Mouse (Mus musculus) cerebral cortex, adult 2 months (tissue): Measurements from ENCODE around the gene Lnpep.

Experiments
- WGBS: fragments of 180-500 bp; shearing (Covaris S2); methylation state at CpG from one replicate; pipeline ENCODE4 v1.1.7; 2018; 5-methylcytosine and 5-hydroxymethylcytosine counted together

Gene Lnpep

DNA sequence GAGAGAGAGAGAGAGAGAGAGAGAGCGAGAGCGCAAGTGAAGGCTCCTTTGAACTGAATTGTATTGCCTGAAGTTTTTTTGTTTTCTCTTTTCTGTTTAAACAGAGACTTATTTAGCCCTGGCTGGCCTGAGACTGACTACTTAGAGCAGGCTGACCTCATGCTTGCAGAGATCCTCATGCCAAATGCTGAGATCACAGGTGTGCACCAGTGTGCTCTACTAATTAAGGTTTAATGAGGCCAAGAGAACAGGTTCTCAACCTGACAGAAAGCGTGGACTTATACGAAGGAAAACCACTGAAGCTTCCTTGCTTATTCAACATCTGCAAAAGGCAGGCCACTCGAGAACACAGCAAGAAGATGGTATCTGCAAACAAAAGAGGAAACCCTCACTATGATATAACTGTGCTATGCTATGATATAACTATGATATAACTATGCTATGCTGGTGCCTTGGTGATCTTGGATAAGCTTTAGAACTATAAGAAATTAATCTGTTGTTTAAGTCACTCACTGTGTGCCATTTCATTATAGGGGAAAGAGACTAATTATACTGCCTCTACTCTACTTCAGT lies 16.3 kb downstream of the Lnpep start:
- 45% methylated on average over 5 of the region's 5 CpGs for WGBS

DNA sequence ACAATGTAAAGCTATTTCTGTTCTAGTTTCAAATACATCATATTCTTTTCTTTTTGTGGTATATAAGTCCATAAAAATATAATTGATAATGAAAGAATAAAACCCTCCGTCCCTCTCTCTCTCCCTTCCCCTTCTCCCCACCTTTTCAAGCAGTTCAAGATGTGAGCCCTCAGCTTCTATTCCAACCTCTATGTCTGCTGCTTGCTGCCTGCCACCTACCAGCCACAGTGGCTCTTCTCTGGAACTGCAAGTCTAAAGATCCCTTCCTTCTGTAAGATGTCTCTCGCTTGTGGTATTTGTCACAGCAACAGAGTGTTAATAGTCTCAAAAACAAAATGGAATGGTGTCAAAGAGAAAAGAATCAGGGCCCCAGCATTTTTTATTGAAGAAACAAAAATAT lies 20.3 kb downstream of the Lnpep start:
- WGBS = 62% methylated on average over 2 of the region's 2 CpGs

DNA sequence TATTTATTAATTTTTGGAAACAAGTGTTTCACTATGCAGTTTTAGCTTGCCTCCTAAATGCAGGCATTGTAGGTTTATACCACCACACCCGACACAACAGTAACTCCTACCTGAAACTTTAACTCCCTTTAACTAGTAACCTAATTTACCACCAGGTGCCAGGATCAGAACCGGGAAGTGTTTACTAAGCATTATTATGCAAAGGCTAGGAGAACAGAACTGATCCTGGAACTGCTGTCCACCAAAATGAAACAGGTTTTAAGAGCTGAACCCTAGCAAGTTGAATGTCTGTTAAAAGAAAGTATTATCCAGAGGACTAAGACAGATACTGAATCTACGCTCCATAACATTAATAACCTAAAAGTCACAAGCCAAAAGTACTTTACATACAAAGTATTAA lies 21.2 kb downstream of the Lnpep start:
- WGBS = 86% methylated on average over 3 of the region's 3 CpGs

DNA sequence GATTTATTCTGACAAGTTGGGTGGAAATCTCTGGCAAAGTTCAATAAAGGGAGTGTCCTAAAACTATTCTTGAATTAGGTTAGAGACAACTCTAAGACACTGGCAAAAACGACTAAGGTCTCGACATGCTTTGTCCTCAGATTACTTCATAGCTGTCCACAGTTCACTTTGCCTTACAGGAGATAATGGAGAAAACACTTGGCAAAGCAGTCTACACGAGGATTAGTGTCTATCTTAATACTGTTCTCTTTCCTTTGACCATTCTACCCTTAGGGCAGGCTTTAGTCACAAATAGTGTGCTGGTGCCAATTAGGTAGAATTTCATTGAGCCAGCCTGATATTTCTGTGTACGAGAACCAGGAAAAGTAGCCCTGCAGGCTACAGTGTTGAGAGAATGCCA lies 22.5 kb downstream of the Lnpep start:
- WGBS = 47% methylated on average over 4 of the region's 4 CpGs

DNA sequence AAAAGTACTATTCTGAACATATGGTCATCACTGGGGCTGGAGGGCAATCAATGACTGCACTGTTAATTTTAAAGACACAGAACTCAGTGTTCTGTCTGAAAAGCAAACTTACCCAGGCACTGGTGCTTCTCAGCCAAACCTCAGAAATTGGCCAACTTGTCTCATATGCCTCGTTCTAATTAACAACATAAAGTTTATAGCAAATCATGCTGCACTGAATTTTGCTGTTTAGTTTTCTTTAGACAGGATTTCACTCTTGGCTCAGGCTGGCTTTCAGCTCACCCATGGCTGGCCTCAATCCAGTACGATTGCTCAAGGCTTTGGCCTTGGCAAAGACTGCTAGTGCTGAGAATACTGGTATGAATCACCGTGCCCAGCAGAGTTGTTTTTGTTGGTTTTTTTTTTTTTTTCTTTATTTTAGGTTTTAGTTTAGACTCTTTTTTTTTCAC lies 24.0 kb downstream of the Lnpep start:
- WGBS = 10% methylated on average over 3 of the region's 3 CpGs

DNA sequence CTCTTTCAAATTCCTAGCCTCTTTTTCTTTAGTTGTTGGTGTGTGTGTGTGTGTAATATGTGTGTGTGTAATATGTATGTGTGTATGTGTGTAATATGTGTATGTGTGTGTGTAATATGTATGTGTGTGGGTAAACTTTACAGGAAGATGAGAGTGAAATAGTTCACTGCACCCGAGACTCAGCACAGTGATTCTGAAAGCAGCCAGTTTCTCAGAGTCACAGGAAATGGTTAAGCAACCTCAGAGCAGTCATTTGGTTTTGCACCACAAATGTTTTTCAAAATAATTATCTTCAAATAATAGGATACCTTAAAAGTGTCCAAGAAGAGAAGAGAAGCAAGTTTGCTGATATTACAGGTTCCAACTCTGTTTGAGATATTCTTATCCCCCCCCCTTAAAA lies 24.8 kb downstream of the Lnpep start:
- WGBS = 61% methylated on average over 1 of the region's 1 CpGs

DNA sequence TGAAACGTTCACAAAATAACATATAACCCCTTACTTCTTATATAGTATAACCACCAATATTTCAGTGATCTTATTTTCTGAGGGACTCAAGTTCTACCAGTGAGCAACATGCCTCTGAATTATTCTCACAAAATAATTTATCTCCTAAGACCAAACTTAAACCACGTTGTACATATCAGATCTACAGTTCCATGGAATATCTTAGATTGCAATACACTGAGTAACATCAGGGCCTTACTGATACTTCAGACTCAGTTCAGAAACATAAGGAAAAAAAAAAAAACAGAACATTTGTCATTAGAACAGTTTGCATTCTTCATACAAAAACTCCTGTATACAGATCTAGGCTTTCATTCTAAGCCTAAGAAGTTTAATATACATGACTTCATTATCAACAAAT lies 26.5 kb downstream of the Lnpep start:
- 92% methylated on average over 2 of the region's 2 CpGs for WGBS

DNA sequence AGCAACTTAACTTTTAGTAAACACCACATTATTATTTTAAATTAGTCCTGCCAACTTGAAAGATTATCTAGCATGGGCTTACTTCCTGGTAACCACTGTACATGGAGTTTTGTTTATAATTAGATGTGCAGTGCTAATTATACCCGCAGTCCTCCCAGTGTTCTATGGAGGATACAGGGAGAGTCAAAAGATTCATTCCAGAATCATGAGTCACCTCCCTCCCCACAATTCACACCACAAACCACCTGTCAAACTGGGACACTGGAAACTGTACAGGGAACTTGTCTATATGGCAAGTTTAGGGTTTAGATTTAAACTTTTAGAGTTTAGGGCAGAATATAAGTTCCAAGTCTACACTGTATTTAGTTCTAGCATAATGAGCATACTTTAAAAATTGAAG lies 31.9 kb downstream of the Lnpep start:
- 22% methylated on average over 1 of the region's 1 CpGs for WGBS

DNA sequence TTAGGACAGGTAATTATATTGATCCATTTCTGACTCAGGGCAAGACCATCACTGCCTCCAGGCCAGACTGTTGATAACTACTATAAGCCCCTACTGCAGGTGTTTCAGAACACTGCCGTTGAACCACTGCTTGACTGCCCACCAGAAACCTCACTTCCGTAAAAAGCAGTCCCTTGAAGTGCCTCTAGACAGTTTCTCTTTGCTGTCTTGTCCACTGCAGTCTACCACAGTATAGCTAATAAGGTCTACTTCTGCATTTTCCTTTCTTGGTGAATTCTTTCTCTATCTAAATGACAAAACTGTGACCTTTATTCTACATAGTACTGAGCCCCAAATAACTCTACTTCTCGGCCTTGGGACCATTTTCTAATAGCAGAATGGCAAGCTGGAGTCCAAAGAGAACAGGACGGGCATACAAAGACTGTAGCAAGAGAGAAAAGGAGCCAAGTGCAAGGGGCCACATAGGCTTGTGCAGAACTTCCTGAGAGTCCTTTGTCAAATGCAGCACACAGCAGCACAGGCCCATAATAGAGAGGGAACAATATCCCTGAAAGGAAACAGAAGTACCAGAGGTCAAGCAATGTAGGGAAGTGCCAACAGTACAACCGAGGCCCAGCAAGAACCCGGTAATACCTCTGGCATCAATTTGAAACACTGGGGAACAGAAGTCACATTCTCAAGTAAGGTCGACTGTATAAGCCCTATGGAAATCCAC lies 37.4 kb downstream of the Lnpep start:
- 62% methylated on average over 7 of the region's 7 CpGs for WGBS

DNA sequence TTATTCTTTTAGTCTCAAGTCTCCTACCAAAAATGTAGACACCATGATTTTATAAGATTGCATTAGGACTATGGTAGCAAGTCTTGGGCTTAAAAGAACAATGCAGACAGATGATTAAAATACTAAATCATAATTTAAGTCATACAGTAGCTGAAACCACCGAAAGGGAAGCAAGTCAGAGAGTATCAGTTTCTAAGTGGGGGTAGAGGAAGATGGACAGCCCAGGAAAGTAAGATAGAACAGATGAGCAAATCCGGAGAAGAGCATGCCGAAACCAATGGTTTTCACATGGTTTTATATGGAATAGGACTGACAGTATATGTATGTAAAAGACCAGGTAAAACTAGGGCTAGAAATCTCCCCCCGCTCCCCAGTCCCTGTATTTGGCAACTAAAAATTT lies 39.7 kb downstream of the Lnpep start:
- 89% methylated on average over 4 of the region's 4 CpGs for WGBS

DNA sequence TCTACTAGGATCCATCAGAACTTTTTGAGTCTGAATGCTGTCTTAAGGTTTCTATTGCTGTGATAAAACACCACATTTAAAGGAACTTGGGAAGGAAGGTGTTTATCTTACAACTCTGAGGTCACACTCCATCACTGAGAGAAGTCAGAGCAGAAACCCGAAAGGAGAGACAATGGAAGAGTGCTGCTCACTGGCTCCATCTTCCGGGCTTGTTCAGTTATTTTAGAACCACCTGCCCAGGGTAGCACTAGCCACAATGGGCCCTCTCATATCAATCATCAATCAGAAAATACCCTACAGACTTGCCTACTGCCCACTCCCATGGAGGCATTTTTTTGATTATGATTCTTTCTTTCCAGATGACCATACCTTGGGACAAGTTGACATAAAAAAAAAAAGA lies 41.0 kb downstream of the Lnpep start:
- 62% methylated on average over 2 of the region's 2 CpGs for WGBS

DNA sequence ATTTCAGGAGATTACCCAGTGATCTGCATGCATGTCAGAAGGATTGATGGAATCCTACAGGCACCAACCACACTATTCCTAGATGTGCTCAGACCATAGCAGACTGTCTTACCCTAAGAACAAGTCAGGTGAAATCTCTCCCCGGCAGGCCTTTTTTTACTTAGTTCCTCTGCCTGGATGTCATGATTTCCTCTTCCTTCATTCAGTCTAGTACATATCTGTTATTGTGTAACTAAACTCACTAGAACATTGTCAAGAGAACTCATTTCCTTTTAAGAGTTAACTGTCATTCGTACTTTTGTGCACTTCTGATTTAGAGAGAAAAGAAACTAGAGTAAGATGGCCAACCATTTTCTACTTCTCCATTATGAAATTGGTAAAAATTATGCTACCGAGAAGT lies 43.6 kb downstream of the Lnpep start:
- 80% methylated on average over 3 of the region's 3 CpGs for WGBS

DNA sequence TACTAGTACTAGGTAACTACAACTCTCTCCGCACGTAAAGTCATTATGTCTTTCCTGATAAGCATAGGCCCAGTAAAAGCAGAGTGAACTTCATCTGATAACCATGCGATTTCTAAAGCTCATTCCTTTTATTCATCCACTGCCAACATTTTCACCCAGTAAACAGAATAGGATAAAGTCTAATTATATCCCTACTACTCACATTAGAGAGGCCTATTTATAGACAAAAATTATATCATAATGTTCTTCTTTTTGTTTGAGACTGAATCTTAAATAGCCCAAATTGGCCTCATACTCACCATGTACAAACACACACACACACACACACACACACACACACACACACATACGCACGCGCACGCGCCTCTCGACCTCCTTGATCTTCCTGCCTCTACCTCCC lies 48.5 kb downstream of the Lnpep start:
- WGBS = 80% methylated on average over 9 of the region's 9 CpGs

DNA sequence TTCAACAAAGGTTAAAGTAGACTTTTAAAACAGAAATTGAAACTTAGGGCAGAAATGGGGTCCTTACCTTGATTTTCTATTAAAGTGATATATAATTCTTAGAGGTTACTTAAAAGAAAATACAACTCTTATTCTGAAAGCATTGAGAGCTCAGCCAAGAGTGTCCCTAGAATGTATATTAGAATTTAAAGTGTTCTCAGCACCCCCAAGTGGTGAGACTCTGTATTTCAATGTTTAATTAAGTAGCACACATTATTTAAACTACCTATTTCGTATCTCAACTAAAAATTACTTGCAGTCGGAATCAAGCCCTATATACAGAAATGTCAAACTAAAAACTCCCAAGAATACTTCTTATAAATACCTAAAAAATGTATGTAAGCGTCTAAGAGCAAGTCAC lies 57.8 kb downstream of the Lnpep start:
- 44% methylated on average over 3 of the region's 3 CpGs for WGBS

DNA sequence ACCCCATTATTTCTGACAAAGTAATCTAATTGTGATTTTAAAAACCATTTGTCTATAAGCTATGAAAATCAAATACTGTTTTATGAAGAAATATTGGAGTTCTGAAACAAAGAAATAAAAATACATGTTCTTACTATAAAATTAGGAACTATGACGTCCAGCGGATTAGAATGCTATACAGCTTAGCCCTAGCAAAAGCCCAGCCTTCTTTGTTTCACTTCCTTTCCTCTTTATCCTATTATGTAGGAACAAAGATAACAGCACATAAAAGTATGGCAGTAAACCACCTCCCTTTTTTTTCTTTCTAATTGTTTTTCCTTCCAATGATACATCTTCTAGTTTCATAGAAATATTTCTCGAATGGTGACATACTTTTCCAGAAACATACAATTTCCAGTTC lies 75.9 kb downstream of the Lnpep start:
- 87% methylated on average over 3 of the region's 3 CpGs for WGBS

DNA sequence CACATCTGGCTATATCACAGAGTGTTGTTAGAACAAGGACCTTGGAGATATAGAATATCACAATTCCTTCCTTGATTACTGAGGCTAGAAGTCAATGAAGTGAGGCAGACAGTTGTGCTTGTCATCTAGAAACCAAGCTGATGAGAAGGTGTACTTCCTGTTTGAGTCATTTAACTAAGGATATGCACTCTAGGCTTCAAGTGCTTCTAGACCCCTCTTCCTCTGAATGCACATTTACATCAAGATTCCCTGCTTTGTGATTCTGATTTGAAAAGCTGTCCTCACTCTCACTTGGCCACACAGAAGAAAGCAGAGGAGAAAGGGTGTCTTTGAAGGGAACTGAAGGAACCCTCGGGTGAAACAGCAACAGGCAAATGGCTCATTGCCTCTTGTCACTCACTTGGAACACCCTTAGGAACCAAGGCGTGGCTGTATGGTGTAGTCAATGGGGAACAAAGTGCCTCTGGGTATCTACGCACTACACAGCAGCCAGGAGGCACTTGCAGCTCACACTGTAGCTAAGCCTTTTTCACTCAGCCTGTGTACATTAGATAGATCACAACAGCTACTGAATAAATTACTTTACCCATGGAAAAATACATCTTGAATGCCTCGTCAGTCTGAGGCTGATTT lies 108.3 kb downstream of the Lnpep start:
- 70% methylated on average over 4 of the region's 4 CpGs for WGBS

DNA sequence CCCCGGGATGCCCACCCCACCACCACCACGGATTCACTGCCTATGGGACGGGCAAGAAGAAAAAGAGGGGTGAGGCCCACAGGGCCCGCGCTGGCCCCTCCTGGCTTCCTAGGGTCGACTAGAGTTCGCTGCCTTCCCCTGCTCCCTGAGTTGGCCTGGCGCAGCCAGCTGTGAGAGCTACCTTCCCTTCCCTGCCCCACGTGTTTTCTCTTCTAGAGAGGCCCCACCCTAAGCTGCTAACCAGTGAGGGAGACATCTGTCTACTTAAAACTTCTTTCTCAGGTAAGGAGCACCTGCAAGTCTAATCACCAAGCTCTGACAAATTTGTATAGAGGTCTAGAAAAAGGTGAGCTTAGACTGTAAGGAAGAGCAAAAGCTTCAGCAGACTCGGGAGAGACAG lies 118.2 kb downstream of the Lnpep start:
- 89% methylated on average over 10 of the region's 10 CpGs for WGBS

DNA sequence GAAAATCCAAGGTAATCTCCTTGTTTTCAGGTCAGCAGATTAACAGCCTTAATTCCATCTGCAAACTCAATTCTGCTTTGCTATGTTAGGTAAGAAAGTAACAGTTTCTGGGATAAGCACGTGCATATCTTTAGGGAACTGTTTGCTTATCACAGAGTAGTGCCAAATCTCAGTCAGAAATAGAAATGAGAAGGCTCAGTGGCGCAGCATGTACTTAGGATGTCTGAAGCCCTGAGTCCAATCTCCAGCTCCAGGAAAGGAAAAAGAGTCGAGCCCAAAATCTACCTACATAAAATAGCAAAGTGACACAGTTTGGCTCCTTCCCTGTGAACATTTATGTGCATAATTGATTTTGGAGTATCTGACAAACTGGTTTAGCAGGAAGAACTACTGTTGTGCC lies 125.6 kb downstream of the Lnpep start:
- WGBS = 26% methylated on average over 3 of the region's 3 CpGs

DNA sequence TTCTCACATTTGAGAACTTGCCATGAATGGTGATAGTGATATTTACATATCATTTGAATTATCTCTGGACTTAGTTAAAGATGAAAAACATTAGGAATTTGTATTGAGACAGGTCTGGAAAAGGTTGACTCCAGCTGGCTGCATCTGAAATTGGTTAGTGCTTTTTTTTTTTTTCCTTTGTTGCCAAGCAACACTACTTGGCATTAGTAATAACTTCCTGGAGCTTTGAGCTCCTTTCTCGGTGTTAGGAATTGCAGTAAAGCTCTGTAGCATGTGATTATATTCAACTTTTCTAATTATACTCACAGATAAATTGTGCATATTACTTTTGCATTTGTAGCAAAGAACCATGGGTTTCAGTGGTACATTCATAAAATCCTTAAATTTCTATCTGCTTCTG lies 126.0 kb downstream of the Lnpep start:
- 3% methylated on average over 1 of the region's 1 CpGs for WGBS

DNA sequence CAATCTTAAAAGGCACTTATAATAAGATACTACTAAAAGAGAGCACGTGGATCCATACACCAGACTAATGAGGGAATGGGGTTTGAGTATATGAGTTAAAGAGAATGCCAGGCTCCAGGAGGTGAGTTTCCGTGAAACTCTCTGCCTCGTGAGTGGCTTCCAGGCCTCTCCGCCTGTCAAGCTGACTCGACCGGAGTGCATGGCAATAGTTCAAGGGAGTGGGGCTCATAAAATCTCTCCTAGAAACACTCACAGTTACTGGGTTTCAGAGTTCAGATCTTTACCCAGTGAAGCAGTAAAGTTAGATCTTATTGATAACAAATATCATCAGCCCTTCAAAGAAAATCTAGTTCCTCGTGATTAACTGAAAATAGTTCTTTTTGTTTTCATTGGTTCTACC lies 128.1 kb downstream of the Lnpep start:
- 93% methylated on average over 7 of the region's 7 CpGs for WGBS

DNA sequence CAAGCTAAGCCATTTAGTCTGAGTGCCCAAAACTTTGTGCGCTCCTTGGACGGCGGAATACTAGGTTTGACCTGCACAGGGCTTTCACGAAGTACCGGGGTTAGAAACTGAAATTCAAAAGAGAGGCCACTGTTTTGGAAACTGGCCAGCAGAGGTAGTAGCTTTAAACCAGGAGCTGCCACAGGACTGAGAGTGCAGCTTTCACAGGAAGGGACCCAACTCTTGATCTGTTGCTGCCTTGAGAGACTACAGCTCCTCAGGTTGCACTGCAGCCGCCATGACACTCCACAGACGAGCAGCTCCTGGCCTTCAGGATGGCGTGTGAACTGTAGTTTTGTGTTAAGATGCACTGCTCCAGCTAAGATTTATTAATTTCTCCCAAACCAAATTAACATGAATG lies 132.7 kb downstream of the Lnpep start:
- 89% methylated on average over 8 of the region's 8 CpGs for WGBS

DNA sequence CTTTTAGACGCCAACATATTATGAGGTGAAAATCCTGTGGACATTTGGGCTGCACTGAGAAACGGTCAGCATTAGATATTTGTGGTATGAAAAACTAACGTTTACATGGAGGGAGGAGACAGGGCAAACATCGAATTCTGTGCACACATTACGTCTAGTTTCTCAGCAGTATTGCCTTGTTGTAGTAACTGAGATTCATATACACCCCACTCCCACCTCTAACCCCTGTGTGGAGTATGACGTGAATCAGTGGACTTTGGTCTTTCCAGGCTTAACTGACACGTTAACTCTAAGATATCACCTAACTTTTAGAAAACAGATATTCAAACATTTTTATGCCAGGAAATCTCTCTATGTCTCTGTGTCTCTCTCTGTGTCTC lies 133.2 kb downstream of the Lnpep start:
- 88% methylated on average over 7 of the region's 7 CpGs for whole genome bisulfite sequencing

DNA sequence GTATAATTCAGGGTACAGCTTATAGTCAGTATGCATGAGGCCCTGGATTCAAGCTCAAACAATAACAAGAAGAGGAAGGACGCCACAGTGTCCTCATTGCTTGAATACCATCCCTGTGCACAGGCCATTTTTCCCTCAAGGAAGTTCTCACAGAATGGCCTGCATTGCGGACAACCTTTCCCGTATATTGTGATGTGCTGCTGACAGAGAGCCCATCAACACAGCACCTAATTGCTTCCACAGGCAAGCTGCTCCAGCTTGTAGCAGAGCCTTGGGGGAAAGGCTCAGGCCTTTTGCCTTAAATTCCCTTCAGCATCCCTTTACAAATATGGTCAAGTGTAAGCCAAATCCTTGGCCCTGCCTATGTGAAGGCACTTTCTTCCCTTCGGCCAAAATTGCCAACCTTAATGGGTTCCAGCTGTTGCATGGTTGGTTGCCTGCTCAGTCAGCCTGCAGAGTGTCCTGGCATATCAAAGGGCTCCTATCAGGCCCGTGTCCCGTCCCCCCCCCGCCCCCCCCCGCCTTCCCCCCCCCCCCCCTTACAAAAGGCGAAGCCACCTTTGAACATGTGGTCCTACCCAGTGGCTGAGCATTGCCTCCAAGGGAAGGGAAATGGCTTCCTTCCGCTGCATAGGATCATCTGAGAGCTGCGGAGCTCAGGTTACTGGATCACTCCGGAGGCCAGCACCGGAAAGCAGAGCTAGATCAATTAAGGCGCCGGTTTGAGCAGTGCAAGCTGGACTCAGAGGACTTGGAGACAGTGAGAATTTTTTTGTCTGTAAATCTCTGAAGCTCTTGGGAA lies 133.8 kb downstream of the Lnpep start:
- 57% methylated on average over 14 of the region's 15 CpGs for WGBS
